Mouse (Mus musculus): ENCODE data around the gene Rufy4. TPM values are rescaled to one million over a fixed set of nuclear protein-coding genes. Genes with fewer than 3 reads are reported as not detected.

The Rufy4 gene
- polyA plus RNA-seq, 1 experiment from 2014 or later, result 0.16 TPM

Other genes with a start within 250 kb of the Rufy4 start
- gene Tns1, start 1.1 kb upstream of the Rufy4 start, polyA plus RNA-seq (2016; fragmentation: Nextera tagmentation; extraction: Ambion mirVana), result 49.8 and 75.4 TPM in 2 replicates
- 0.09 and 0.20 TPM in 2 replicates for gene Cxcr2, start 28.4 kb downstream of the Rufy4 start, polyA plus RNA-seq (2016; fragmentation: Nextera tagmentation; extraction: Ambion mirVana)
- gene Cxcr1, start 69.1 kb downstream of the Rufy4 start, polyA plus RNA-seq (2016; fragmentation: Nextera tagmentation; extraction: Ambion mirVana), result not detected in 2 replicates
- 470 and 475 TPM in 2 replicates for gene Arpc2, start 110.5 kb downstream of the Rufy4 start, polyA plus RNA-seq (2016; fragmentation: Nextera tagmentation; extraction: Ambion mirVana)
- gene Gpbar1, start 153.0 kb downstream of the Rufy4 start, polyA plus RNA-seq (2016; fragmentation: Nextera tagmentation; extraction: Ambion mirVana), result 0.70 and 1.7 TPM in 2 replicates
- gene Aamp, start 159.2 kb downstream of the Rufy4 start, polyA plus RNA-seq (2016; fragmentation: Nextera tagmentation; extraction: Ambion mirVana), result 224 and 261 TPM in 2 replicates
- gene Pnkd, start 159.4 kb downstream of the Rufy4 start, polyA plus RNA-seq (2016; fragmentation: Nextera tagmentation; extraction: Ambion mirVana), result 170 and 253 TPM in 2 replicates
- gene Tmbim1, start 180.1 kb downstream of the Rufy4 start, polyA plus RNA-seq (2016; fragmentation: Nextera tagmentation; extraction: Ambion mirVana), result 25.5 and 33.1 TPM in 2 replicates
- 0.20 and 0.28 TPM in 2 replicates for gene Catip, start 236.6 kb downstream of the Rufy4 start, polyA plus RNA-seq (2016; fragmentation: Nextera tagmentation; extraction: Ambion mirVana)
- gene Slc11a1, start 249.7 kb downstream of the Rufy4 start, polyA plus RNA-seq (2016; fragmentation: Nextera tagmentation; extraction: Ambion mirVana), result 1.1 and 1.6 TPM in 2 replicates

Data from heart, embryonic 10.5 days (tissue).